Mouse (Mus musculus) intestine, embryonic 16.5 days (tissue): Measurements from ENCODE around the gene Ddx5. TPM values are rescaled to one million over a fixed set of nuclear protein-coding genes. Genes with fewer than 3 reads are reported as not detected.
A peak's percentile ranks its signal among the peaks of the same experiment; 100 is the strongest.
"Not testable (repeated sequence)": the region's sequence is repeated elsewhere in the genome, so short reads cannot be mapped to it uniquely, and the experiment has no call there.

ENCODE experiments used
- ATAC-seq: fragments of 200-750 bp; cut with Nextera tagmentation; 2 replicates; pipeline ENCODE4 v1.8.0; 2017; ENCODE audit warnings: moderate TSS enrichment, moderate library complexity
- H3K27ac ChIP-seq: fragments of 300-500 bp; sonication (generic); 2 replicates; pipeline ENCODE4 v1.5.1; 2014; ENCODE audit warnings: mild to moderate bottlenecking, low read length
- H3K27me3 ChIP-seq: fragments of 300-500 bp; sonication (generic); replicated peaks from 2 replicates; pipeline ENCODE4 v1.6.1; 2014; ENCODE audit warnings: low read length, control low read depth, mixed read lengths; ENCODE audit not compliant: control insufficient read depth, insufficient read depth
- H3K36me3 ChIP-seq: fragments of 300-500 bp; sonication (generic); 2 replicates; pipeline ENCODE4 v1.6.1; 2014; ENCODE audit warnings: low read length, control low read depth; ENCODE audit not compliant: control insufficient read depth, insufficient read depth
- H3K4me1 ChIP-seq: fragments of 300-500 bp; sonication (generic); 2 replicates; pipeline ENCODE4 v1.6.1; 2014; ENCODE audit warnings: low read length, control low read depth, mixed read lengths; ENCODE audit not compliant: control insufficient read depth, insufficient read depth
- H3K4me2 ChIP-seq: fragments of 300-500 bp; sonication (generic); 2 replicates; pipeline ENCODE4 v1.6.1; 2014; ENCODE audit warnings: low read depth, low read length, control low read depth
- H3K4me3 ChIP-seq: fragments of 300-500 bp; sonication (generic); 2 replicates; pipeline ENCODE4 v1.5.1; 2014; ENCODE audit warnings: mild to moderate bottlenecking, low read length
- H3K9ac ChIP-seq: fragments of 300-500 bp; sonication (generic); 2 replicates; pipeline ENCODE4 v1.6.1; 2014; ENCODE audit warnings: low read depth, low read length
- H3K9me3 ChIP-seq: fragments of 300-500 bp; sonication (generic); 2 replicates; pipeline ENCODE4 v1.6.1; 2016; ENCODE audit warnings: low read length, control low read depth; ENCODE audit not compliant: control insufficient read depth
- WGBS: fragments of 180-500 bp; shearing (Covaris S2); extraction: QIAGEN DNeasy Blood & Tissue Kit; methylation state at CpG from one replicate; pipeline ENCODE4 v1.1.7; 2014; 5-methylcytosine and 5-hydroxymethylcytosine counted together
- polyA plus RNA-seq: library from polyadenylated mRNA; unstranded; fragments of >200 nt; fragmentation: Nextera tagmentation; extraction: Ambion mirVana; gene quantifications from 2 replicates; pipeline ENCODE4 v1.2.1, GENCODE M21; 2015

Ddx5 gene
- polyA plus RNA-seq, 1 experiment from 2014 or later, result 227 TPM

DNA sequence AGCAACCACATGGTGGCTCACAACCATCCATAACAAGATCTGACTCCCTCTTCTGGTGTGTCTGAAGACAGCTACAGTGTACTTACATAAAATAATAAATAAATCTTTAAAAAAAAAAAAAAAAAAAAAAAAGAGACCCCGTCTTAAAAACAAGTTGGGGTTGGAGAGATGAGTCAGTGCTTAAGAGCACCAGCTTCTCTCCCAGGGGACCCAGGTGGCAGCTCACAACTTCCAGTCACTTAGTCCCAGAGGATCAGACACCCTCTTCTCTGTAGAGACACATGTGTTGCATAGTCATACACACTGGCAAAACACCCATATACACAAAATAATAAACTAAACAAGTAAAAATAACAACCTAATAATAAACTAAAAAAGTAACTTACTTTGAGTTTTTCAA, 18.5 kb upstream of the Ddx5 start:
- not testable (repeated sequence) for H3K36me3 ChIP-seq, H3K27ac ChIP-seq, H3K27me3 ChIP-seq, H3K9ac ChIP-seq, H3K9me3 ChIP-seq, H3K4me3 ChIP-seq, ATAC-seq, H3K4me1 ChIP-seq, H3K4me2 ChIP-seq
- WGBS, result 82% methylated on average over 1 of the region's 1 CpGs

DNA sequence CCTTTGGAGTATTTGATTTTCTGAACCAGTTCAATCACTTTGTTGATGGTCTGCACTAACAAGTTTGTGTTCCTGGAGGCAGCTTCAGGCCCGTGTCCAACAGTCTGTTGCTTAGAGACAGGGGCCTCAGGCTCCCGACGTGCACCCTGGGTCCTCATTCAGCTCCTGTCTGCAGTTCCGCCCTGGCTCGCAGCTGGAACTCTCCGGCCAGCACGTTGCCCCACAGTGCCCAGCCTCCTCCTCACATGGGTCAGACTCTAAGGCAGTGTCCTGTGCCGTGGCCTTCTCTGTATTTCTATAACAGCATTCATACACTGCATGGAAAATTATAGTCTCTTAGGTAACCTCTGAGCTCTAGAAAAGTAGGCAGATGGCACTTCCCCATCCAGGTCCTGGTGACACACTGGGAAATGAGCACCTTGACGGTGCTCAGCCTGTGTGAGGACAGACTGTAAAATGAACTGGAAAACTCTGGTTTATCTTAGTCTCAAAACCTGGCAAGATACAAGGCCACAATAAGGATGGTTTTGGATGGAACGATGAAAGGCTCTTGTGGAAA, 13.2 kb upstream of the Ddx5 start:
- 84% methylated on average over 10 of the region's 10 CpGs for WGBS
- H3K36me3 ChIP-seq, result peaks cover 17% of the 10 kb centered on the region
- H3K27ac ChIP-seq, result no peak overlapping the region
- H3K9me3 ChIP-seq, result no peaks in the 10 kb centered on the region
- H3K4me1 ChIP-seq, result no peaks in the 10 kb centered on the region
- no peak overlapping the region for H3K9ac ChIP-seq
- no peak for ATAC-seq
- H3K4me3 ChIP-seq, result no peak overlapping the region
- no peak overlapping the region for H3K4me2 ChIP-seq
- no peaks in the 10 kb centered on the region for H3K27me3 ChIP-seq

DNA sequence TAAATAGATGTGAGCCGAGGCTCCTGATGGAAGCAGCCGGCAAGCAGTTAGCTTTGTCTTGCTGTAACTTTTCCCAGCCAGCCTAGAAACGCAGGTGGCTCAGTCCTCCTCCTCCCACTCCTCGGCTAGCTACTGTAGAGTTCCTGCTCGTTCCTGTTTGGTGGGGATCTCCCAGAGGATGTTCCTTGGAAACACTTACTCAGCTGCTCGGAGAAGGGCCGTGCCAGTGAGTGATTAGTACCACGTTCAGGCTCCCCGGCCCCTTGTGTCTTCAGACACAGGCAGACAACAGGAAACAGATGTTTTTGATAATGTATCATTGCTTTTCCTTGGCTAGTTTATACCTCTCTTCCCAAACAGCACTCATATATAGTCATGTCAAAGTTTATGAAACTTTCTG, 6.7 kb upstream of the Ddx5 start:
- ATAC-seq, result peak; percentile 46; the same call in 1 of the 2 replicates
- Histone ChIP-seq H3K27ac (no peak overlapping the region), H3K27me3 (no peaks in the 10 kb centered on the region), H3K4me3 (no peak overlapping the region), H3K4me1 (no peaks in the 10 kb centered on the region; the same call in 1 of the 2 replicates), H3K36me3 (peaks cover 18% of the 10 kb centered on the region), H3K9ac (no peak overlapping the region), H3K9me3 (no peaks in the 10 kb centered on the region), H3K4me2 (no peak overlapping the region)
- 57% methylated on average over 9 of the region's 9 CpGs for WGBS

DNA sequence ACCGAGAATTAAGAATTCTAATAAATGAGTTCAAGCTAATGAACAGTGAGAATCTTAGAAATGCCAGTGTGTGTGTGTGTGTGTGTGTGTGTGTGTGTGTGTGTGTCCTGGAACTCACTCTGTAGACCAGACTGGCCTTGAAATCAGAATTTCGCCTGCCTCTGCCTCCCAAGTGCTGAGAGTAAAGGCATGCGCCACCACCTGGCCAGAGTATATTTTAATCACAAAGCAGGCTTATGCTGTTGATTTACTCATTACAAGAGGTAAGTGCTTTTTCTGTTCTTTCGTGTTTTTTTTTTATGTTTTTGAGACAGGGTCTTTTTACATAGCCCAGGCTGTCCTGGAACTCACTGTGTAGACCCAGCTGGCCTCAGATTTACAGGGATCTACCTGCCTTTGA, 4.9 kb upstream of the Ddx5 start:
- Histone ChIP-seq H3K27me3 (no peaks in the 10 kb centered on the region), H3K9ac (no peak overlapping the region), H3K4me3 (no peak overlapping the region), H3K27ac (no peak overlapping the region), H3K36me3 (peaks cover 18% of the 10 kb centered on the region), H3K4me2 (no peak overlapping the region), H3K4me1 (peaks cover 3% of the 10 kb centered on the region; the same call in 1 of the 2 replicates), H3K9me3 (no peaks in the 10 kb centered on the region)
- WGBS, result 78% methylated on average over 4 of the region's 4 CpGs
- no peak for ATAC-seq

DNA sequence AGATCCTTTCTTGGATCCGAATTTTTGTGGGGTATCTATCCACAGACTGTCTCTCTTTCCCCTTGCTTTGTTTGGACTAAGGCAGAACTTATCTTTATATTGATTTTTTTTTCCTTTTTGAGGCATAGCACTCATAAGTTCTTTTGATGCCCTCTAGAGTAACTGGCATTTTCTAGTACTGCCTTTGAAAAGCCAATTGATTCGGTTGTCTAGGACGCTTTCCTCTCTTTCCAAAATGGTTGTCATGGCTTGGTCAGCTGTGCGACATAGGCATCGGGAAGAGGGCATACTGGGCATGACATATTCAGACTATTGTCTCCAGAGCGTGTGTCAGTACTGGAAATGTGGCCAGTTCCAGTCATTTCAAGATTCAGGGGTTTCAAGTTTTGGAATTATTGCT, 664 bp upstream of the Ddx5 start:
- Histone ChIP-seq H3K4me3 (peak overlapping the region; percentile 75), H3K36me3 (peaks cover 5% of the 10 kb centered on the region; the same call in 1 of the 2 replicates), H3K9me3 (no peaks in the 10 kb centered on the region), H3K27ac (peak overlapping the region; percentile 100), H3K27me3 (no peaks in the 10 kb centered on the region), H3K4me2 (peak overlapping the region; percentile 85), H3K9ac (peak overlapping the region; percentile 98), H3K4me1 (peaks cover 6% of the 10 kb centered on the region; the same call in 1 of the 2 replicates)
- 1% methylated on average over 6 of the region's 6 CpGs for whole genome bisulfite sequencing
- no peak for ATAC-seq

DNA sequence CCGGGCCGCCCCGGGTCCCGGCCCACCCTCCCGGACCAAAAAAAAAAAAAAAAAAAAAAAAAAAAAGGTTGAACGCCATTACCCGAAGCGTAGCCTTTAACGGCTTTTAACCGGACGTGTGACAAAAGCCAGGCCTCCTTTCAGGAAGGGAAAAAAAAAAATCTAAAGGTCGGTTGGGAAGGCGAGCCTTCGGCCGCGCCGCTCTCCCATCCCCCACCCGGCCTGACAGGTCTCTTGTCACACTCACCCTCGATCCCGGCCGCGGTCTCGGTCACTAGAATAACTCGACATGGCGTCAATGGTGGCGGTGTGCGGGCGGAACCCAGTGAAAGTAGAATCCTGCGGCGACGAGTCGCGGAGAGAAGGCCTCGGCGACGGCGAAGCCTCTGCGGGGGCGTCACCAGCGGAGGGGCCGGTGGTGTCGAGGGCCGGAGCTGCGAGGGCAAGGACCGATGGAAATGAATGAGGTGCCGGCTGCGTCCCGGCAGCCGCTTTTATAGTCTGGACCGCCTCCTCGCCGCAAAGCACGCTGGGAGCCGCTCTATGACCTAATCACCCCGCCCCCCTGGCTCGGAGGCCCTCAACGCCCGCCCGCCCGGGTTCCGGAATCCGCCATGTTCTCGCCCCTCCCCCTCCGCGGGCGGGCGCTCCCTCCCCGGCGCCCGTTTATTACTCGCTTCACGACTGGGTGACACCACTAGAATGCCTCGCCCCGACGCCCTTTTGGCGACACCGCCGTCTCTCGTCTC, 785 bp downstream of the Ddx5 start:
- peaks cover 3% of the 10 kb centered on the region for H3K36me3 ChIP-seq
- peaks cover 8% of the 10 kb centered on the region for H3K4me1 ChIP-seq
- WGBS, result under 1% methylated on average over 73 of the region's 79 CpGs
- H3K4me2 ChIP-seq, result 0 out of 2 replicates have a peak overlapping the region, but pooled peaks have one; percentile 22
- ATAC-seq, result peak; percentile 81
- no peaks in the 10 kb centered on the region for H3K9me3 ChIP-seq
- H3K4me3 ChIP-seq, result peak overlapping the region; percentile 75
- no peaks in the 10 kb centered on the region for H3K27me3 ChIP-seq
- peak overlapping the region; percentile 100 for H3K27ac ChIP-seq
- H3K9ac ChIP-seq, result peak overlapping the region; percentile 98

DNA sequence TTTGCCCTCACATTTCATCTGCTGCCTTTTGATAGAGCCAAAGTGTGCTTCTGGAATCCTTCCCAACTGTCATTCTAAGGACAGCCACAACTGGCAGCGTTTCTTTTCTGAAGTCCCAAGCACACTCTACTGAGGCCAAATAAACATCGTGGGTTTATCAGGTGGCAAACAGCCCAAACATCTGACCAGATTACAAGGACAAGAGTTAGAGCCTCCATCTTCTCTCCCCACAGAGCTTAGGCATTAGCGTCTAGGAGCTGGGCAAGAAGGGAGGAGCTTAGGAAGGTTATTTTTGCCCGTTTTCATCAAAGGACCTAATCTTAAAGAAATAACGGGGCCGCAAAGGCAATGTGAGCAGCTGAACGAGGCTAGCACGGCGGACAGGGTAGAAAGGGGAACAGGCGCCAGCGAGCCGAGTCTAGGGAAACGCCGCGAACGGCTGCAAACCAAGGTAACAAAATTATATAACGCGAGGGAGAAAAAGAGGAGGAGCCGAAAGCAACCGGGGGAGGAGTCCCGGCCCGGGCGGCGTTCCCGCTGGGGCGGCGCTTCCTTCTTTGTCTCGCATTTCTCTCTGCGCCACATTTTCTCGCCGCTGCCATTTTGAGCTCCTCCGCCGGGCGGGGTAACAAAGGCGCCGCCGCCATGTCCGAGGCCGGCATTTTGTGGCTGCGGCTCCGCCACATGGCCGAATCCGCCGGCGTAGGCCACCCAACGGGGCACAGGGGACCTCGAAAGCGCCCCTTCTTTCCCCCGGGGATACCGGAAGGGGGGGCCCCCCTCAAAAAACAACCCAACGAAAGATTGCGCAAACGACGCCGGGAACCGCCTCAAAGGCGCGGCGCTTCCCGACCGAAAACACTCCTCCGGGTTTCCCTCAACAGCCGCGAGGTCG, 1.6 kb downstream of the Ddx5 start:
- H3K27me3 ChIP-seq, result no peaks in the 10 kb centered on the region
- ATAC-seq, result peak; percentile 22
- peaks cover 8% of the 10 kb centered on the region for H3K4me1 ChIP-seq
- peak overlapping the region; percentile 100 for H3K27ac ChIP-seq
- WGBS, result under 1% methylated on average over 64 of the region's 65 CpGs
- peak overlapping the region; percentile 75 for H3K4me3 ChIP-seq
- H3K9me3 ChIP-seq, result no peaks in the 10 kb centered on the region
- peaks cover 8% of the 10 kb centered on the region for H3K36me3 ChIP-seq
- peak overlapping the region; percentile 76 for H3K4me2 ChIP-seq
- H3K9ac ChIP-seq, result peak overlapping the region; percentile 98

DNA sequence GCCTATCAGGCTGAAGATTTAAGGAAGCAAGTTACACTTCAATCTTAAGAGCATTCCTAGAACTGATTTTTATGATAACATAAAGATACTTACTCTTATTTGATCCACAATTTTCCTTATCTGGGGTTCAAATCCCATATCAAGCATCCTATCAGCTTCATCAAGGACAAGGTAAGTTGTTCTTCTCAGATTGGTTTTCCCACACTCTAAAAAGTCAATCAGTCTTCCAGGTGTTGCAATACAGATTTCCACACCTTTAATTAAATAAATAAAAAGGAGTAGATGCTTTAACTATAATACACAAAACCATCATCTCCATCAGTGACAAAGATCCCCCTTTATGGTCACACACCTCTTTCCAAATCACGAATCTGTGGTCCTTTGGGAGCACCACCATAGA, 3.9 kb downstream of the Ddx5 start:
- Histone ChIP-seq H3K4me1 (peaks cover 10% of the 10 kb centered on the region), H3K4me2 (no peak overlapping the region), H3K4me3 (no peak overlapping the region), H3K9me3 (no peaks in the 10 kb centered on the region), H3K36me3 (peaks cover 10% of the 10 kb centered on the region), H3K27ac (no peak overlapping the region), H3K27me3 (no peaks in the 10 kb centered on the region), H3K9ac (no peak overlapping the region)
- WGBS, result 71% methylated on average over 1 of the region's 1 CpGs
- ATAC-seq, result no peak

DNA sequence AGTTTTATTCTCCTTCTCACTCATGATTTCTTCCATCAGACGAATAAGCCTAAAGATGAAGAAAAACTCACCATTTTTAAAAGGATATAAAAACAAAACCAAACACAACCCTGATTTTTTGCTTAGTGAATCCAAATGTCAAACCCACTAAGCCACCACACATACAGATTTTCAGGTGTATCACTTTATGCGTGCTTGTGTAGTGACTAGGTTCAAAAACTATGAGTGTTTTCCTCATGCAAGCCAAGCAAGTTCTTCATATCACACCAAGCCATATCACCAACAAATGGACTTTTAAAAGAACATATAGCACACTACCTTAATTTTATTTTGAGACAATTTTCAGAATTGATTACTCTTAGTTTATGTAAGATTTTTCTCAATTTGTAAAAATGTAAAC, 4.5 kb downstream of the Ddx5 start:
- no peak overlapping the region for H3K27ac ChIP-seq
- peaks cover 12% of the 10 kb centered on the region for H3K4me1 ChIP-seq
- H3K4me2 ChIP-seq, result no peak overlapping the region
- no peaks in the 10 kb centered on the region for H3K27me3 ChIP-seq
- no peak overlapping the region for H3K4me3 ChIP-seq
- no peak for ATAC-seq
- WGBS, result 82% methylated on average over 2 of the region's 2 CpGs
- H3K9ac ChIP-seq, result no peak overlapping the region
- H3K9me3 ChIP-seq, result no peaks in the 10 kb centered on the region
- H3K36me3 ChIP-seq, result peaks cover 10% of the 10 kb centered on the region
